Mouse (Mus musculus): ENCODE data around the gene Apela. TPM values are rescaled to one million over a fixed set of nuclear protein-coding genes. Genes with fewer than 3 reads are reported as not detected.

Gene Apela
- polyA plus RNA-seq (2015; fragmentation: Nextera tagmentation; extraction: Ambion mirVana): 0.23 and 0.31 TPM in 2 replicates

GRCm38 (mm10) chr8:65037117-65037533, at the start of gene Apela:
Gene Apela, minus strand, starts transcription at chr8:65037336.

GRCm38 (mm10) chr8:65074733-65075132, 37.6 kb upstream of the Apela start, which contains the start of gene Gm10663:
Gene Gm10663, plus strand, starts transcription at chr8:65075033.

GRCm38 (mm10) chr8:65018423-65018822, 18.7 kb downstream of the Apela start, which contains the start of the genes Trim61 and Trim60:
Gene Trim61, minus strand, starts transcription at chr8:65018523.
Gene Trim60, minus strand, starts transcription at chr8:65018584.

GRCm38 (mm10) chr8:64987731-64988130, 49.4 kb downstream of the Apela start, which contains the start of gene Trim75:
Gene Trim75, minus strand, starts transcription at chr8:64987831.

Other genes with a start within 250 kb of the Apela start
- 5.1 and 9.5 TPM in 2 replicates for gene Klhl2, start 187.3 kb downstream of the Apela start, polyA plus RNA-seq (2015; fragmentation: Nextera tagmentation; extraction: Ambion mirVana)
- gene Tmem192, start 90.2 kb downstream of the Apela start, polyA plus RNA-seq (2015; fragmentation: Nextera tagmentation; extraction: Ambion mirVana): 20.8 and 25.3 TPM in 2 replicates
- not detected in 2 replicates for gene Trim75, start 49.5 kb downstream of the Apela start, polyA plus RNA-seq (2015; fragmentation: Nextera tagmentation; extraction: Ambion mirVana)
- not detected in 2 replicates for gene Trim61, start 18.8 kb downstream of the Apela start, polyA plus RNA-seq (2015; fragmentation: Nextera tagmentation; extraction: Ambion mirVana)
- gene Trim60, start 18.8 kb downstream of the Apela start, polyA plus RNA-seq (2015; fragmentation: Nextera tagmentation; extraction: Ambion mirVana): not detected in 2 replicates
- not detected in 2 replicates for gene Gm10663, start 37.7 kb upstream of the Apela start, polyA plus RNA-seq (2015; fragmentation: Nextera tagmentation; extraction: Ambion mirVana)
- gene BC030870, start 92.2 kb upstream of the Apela start, polyA plus RNA-seq (2015; fragmentation: Nextera tagmentation; extraction: Ambion mirVana): not detected in 2 replicates

Data from skeletal muscle tissue, postnatal 0 days (tissue).